Mouse (Mus musculus) megakaryocyte, embryonic 14.5 days (primary cell): ENCODE measurements around the gene Pip4k2b.

Source experiments
- FLI1 ChIP-seq: IDR thresholded peaks from 2 replicates; pipeline ENCODE4 v1.6.1; 2012; ENCODE audit warnings: low read length, inconsistent platforms, mixed read lengths
- GATA1 ChIP-seq: IDR thresholded peaks from 3 replicates; pipeline ENCODE4 v1.6.1; 2012; ENCODE audit warnings: mixed read lengths, low read length, inconsistent platforms, borderline replicate concordance

DNA sequence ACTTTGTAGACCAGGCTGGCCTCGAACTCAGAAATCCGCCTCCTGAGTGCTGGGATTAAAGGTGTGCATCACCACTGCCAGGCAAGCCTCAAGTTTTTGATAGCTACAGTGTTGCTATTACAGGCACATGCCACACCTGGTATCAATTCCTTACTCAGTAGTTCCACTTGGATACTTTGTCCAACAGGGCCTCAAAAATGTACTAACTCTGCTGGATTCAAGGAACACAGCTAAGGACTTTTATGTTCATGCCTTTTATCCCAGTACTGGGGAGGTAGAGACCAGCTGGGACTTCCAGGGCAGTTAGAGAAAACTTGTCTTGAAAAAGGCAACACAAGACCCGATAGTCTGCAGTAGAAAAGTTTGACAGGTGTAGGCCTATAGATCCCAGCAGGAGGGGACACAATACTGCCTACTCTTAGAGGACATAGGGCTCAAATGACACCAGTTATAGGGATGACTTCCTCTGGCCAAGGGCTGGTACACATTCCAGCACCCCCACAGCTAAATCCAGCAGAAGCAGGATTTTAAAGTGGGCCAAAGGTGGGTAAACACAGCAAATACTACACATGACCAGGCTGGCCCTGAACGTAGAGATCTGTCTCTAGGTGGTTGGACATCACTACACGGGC, 32.1 kb upstream of the Pip4k2b start:
- no peak for TF ChIP-seq GATA1
- no peak for TF ChIP-seq FLI1
